Comparison of ENCODE assay signal across 27 mouse cellular contexts in the genomic region with DNA sequence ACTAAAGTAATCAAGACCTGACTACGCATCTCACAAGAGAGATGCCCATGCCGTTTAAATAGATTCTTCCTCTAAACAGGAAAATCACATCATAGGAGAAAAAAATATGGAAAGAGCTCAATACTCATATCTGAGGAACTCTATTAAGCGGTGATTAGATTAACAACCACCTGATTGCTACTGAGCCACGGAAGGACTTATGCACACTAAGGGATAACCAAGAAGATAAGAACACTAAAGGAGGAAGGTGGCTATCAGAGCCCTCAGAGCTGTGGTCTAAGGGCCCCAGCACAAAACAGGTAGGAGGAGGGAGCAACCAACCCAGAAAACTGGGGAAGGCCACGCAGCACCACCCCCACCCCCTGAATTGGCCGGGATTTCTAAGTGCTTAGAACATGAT. TPM values are rescaled to one million over a fixed set of nuclear protein-coding genes. Genes with fewer than 3 reads are reported as not detected.
DNase-seq lines count a peak whose midpoint lies in the region; ATAC-seq and TF ChIP-seq lines count a peak whose summit lies in the region.
"Had no signal": no experiment of that assay in that cellular context is flagged by ENCODE, and none has a peak within 500 bp of the region (broad histone marks: within the 10 kb centered on the region; RNA-seq: fewer than 3 reads in every experiment).

No protein-coding gene starts in this region.

- TF ChIP-seq EP300 in MEL (IDR thresholded peaks at IDR 0.05; ENCODE audit: low read depth in 1 of 2, low read length in 2 of 2): peak; percentile 74 to 79

- H3K36me3 ChIP-seq in liver, embryonic 12.5 days: peaks cover 2% of the 10 kb centered on the region; the same call in 1 of the 2 replicates
- H3K36me3 ChIP-seq in liver, embryonic 11.5 days (ENCODE audit: control insufficient read depth, insufficient read depth, low read length): no peaks in the 10 kb centered on the region
- H3K36me3 ChIP-seq in G1E (replicated peaks) (peaks cover 39% of the 10 kb centered on the region), MEL (ENCODE audit: control insufficient read depth in 1 of 2, insufficient read depth in 2 of 2, low read length in 2 of 2) (peaks cover 0 to 50% of the 10 kb centered on the region in 2 experiments; a peak in 2 of 4 replicates)
- H3K36me3 ChIP-seq in liver, embryonic 15.5 days (replicated peaks): no peaks in the 10 kb centered on the region
- H3K36me3 ChIP-seq in forebrain, embryonic 15.5 days: no peaks in the 10 kb centered on the region

- no peak overlapping the region for H3K9ac ChIP-seq in liver, embryonic 12.5 days
- H3K9ac ChIP-seq in liver, embryonic 11.5 days (ENCODE audit: low read depth, low read length): no peak overlapping the region
- H3K9ac ChIP-seq in MEL (ENCODE audit: control insufficient read depth, low read depth, low read length, poor library complexity, severe bottlenecking): no peak overlapping the region
- H3K9ac ChIP-seq in liver, embryonic 15.5 days: no peak overlapping the region
- no peak overlapping the region for H3K9ac ChIP-seq in forebrain, embryonic 15.5 days (replicated peaks)
- H3K9ac ChIP-seq: embryonic facial prominence, embryonic 13.5 days; forebrain, embryonic 12.5 days; heart, embryonic 13.5 days; hindbrain, embryonic 14.5 days had no signal

- peaks cover 82% of the 10 kb centered on the region for H3K4me1 ChIP-seq in liver, embryonic 12.5 days
- H3K4me1 ChIP-seq in liver, embryonic 11.5 days (replicated peaks; ENCODE audit: control insufficient read depth, insufficient read depth, low read length): peaks cover 45% of the 10 kb centered on the region
- H3K4me1 ChIP-seq in G1E (ENCODE audit: insufficient read depth, low read depth, low read length) (peaks cover 70% of the 10 kb centered on the region), MEL (ENCODE audit: control insufficient read depth in 1 of 2, insufficient read depth in 2 of 2, low read length in 2 of 2) (peaks cover 26 to 37% of the 10 kb centered on the region in 2 experiments)
- H3K4me1 ChIP-seq in liver, embryonic 15.5 days (replicated peaks): peaks cover 67% of the 10 kb centered on the region
- no peaks in the 10 kb centered on the region for H3K4me1 ChIP-seq in forebrain, embryonic 15.5 days
- H3K4me1 ChIP-seq: embryonic facial prominence, embryonic 10.5 days; embryonic facial prominence, embryonic 13.5 days; forebrain, embryonic 12.5 days had no signal

- no peaks in the 10 kb centered on the region for H3K79me2 ChIP-seq in MEL (ENCODE audit: control insufficient read depth, insufficient read depth, low read length, poor library complexity)

- no peak for TF ChIP-seq POLR2A in MEL (IDR thresholded peaks at IDR 0.05; ENCODE audit: control insufficient read depth in 1 of 2, insufficient read depth in 1 of 2, low read depth in 1 of 2, low read length in 2 of 2, poor library complexity in 1 of 2)

- no peak for TF ChIP-seq RAD21 in MEL (IDR thresholded peaks at IDR 0.05; ENCODE audit: low read depth, low read length)

- TF ChIP-seq CTCF in G1E (IDR thresholded peaks at IDR 0.05; ENCODE audit: low read depth, low read length) (no peak), MEL (IDR thresholded peaks at IDR 0.05 in 2 of 3, conservative IDR thresholded peaks at IDR 0.05 in 1 of 3; ENCODE audit: control insufficient read depth in 1 of 3, insufficient read depth in 1 of 3, low read depth in 2 of 3, low read length in 3 of 3, poor library complexity in 1 of 3, severe bottlenecking in 1 of 3) (no peak)

- no peak overlapping the region for H3K4me3 ChIP-seq in liver, embryonic 12.5 days
- H3K4me3 ChIP-seq in liver, embryonic 11.5 days (ENCODE audit: low read depth, low read length): no peak overlapping the region
- H3K4me3 ChIP-seq in G1E (ENCODE audit: low read depth, low read length): no peak overlapping the region; the same call in 1 of the 2 replicates
- no peak overlapping the region for H3K4me3 ChIP-seq in MEL (ENCODE audit: control insufficient read depth in 1 of 2, insufficient read depth in 1 of 2, low read depth in 2 of 2, low read length in 2 of 2)
- H3K4me3 ChIP-seq in liver, embryonic 15.5 days (replicated peaks): no peak overlapping the region
- H3K4me3 ChIP-seq in forebrain, embryonic 15.5 days: no peak overlapping the region
- H3K4me3 ChIP-seq: embryonic facial prominence, embryonic 10.5 days; embryonic facial prominence, embryonic 13.5 days; erythroblast, embryonic 14.5 days; forebrain, embryonic 12.5 days; heart, embryonic 13.5 days had no signal

- H3K4me2 ChIP-seq in liver, embryonic 12.5 days: peak overlapping the region; percentile 23; the same call in 1 of the 2 replicates
- H3K4me2 ChIP-seq in liver, embryonic 11.5 days: no peak overlapping the region
- peak overlapping the region; percentile 24; the same call in 1 of the 2 replicates for H3K4me2 ChIP-seq in liver, embryonic 15.5 days
- no peak overlapping the region for H3K4me2 ChIP-seq in forebrain, embryonic 15.5 days (replicated peaks)
- H3K4me2 ChIP-seq: embryonic facial prominence, embryonic 13.5 days; forebrain, embryonic 12.5 days; heart, embryonic 13.5 days; hindbrain, embryonic 14.5 days had no signal

- WGBS in liver, embryonic 12.5 days (ENCODE audit: insufficient replicate concordance): 42% methylated on average over 6 of the region's 6 CpGs
- 61% methylated on average over 6 of the region's 6 CpGs for WGBS in liver, embryonic 11.5 days
- WGBS in liver, embryonic 15.5 days (ENCODE audit: insufficient replicate concordance): 49% methylated on average over 6 of the region's 6 CpGs
- WGBS in forebrain, embryonic 15.5 days: 85% methylated on average over 6 of the region's 6 CpGs

- no peaks in the 10 kb centered on the region for H3K9me3 ChIP-seq in liver, embryonic 12.5 days (replicated peaks)
- no peaks in the 10 kb centered on the region for H3K9me3 ChIP-seq in liver, embryonic 11.5 days (ENCODE audit: control insufficient read depth, low read length)
- H3K9me3 ChIP-seq in G1E (replicated peaks) (no peaks in the 10 kb centered on the region), MEL (replicated peaks; ENCODE audit: insufficient read depth, low read length) (no peaks in the 10 kb centered on the region)
- no peaks in the 10 kb centered on the region for H3K9me3 ChIP-seq in liver, embryonic 15.5 days (replicated peaks)
- H3K9me3 ChIP-seq in forebrain, embryonic 15.5 days: no peaks in the 10 kb centered on the region
- H3K9me3 ChIP-seq: embryonic facial prominence, embryonic 10.5 days; embryonic facial prominence, embryonic 13.5 days; forebrain, embryonic 12.5 days; heart, embryonic 13.5 days had no signal

- no peak for DNase-seq in liver, embryonic 11.5 days (ENCODE audit: low spot score)
- DNase-seq in G1E (ENCODE audit: low spot score) (peak; percentile 8), MEL (ENCODE audit: low read depth, low spot score) (peak; percentile 32)
- no peak for DNase-seq in adrenal gland, adult (ENCODE audit: inconsistent age in 2 of 2, low spot score in 1 of 2)
- DNase-seq: adrenal gland, adult 8-10 months; adrenal gland, postnatal 25 days; cerebellum, adult 11-12 months; cerebellum, adult 8-10 months; cerebellum, postnatal 10 days; cerebellum, postnatal 36 days; embryo, embryonic 11 days; gastrocnemius, postnatal 10 days; heart, postnatal 14 days; heart, postnatal 4 days had no signal

- no peak for ATAC-seq in liver, embryonic 12.5 days
- no peak for ATAC-seq in liver, embryonic 11.5 days (replicated peaks; ENCODE audit: low FRiP score)
- ATAC-seq in G1E (ENCODE audit: extremely low read depth, insufficient number of reproducible peaks, low FRiP score, poor library complexity, severe bottlenecking): no peak
- no peak for ATAC-seq in liver, embryonic 15.5 days (ENCODE audit: insufficient read depth)
- ATAC-seq in megakaryocyte progenitor cell, adult 5-6 weeks (replicated peaks; ENCODE audit: poor library complexity): no peak
- ATAC-seq in forebrain, embryonic 15.5 days (replicated peaks): no peak
- ATAC-seq: CD4-positive, CD25-positive, alpha-beta regulatory T cell, adult 4 months; forebrain, embryonic 16.5 days; hindbrain, postnatal 0 days had no signal

- no peaks in the 10 kb centered on the region for H3K27me3 ChIP-seq in liver, embryonic 12.5 days (replicated peaks)
- no peaks in the 10 kb centered on the region for H3K27me3 ChIP-seq in liver, embryonic 11.5 days (replicated peaks; ENCODE audit: control insufficient read depth, insufficient read depth, low read length)
- H3K27me3 ChIP-seq in G1E (ENCODE audit: insufficient read depth, low read length) (no peaks in the 10 kb centered on the region), MEL (ENCODE audit: control insufficient read depth in 1 of 2, insufficient read depth in 2 of 2, low read length in 2 of 2) (no peaks in the 10 kb centered on the region)
- H3K27me3 ChIP-seq in liver, embryonic 15.5 days: no peaks in the 10 kb centered on the region
- H3K27me3 ChIP-seq in forebrain, embryonic 15.5 days: no peaks in the 10 kb centered on the region
- H3K27me3 ChIP-seq: embryonic facial prominence, embryonic 13.5 days; forebrain, embryonic 12.5 days; heart, embryonic 13.5 days had no signal

- peak overlapping the region; percentile 69 for H3K27ac ChIP-seq in liver, embryonic 12.5 days
- no peak overlapping the region for H3K27ac ChIP-seq in liver, embryonic 11.5 days (ENCODE audit: low read depth, low read length)
- peak overlapping the region; percentile 28 for H3K27ac ChIP-seq in MEL (ENCODE audit: control insufficient read depth, low read depth, low read length)
- H3K27ac ChIP-seq in liver, embryonic 15.5 days (replicated peaks): peak overlapping the region; percentile 46
- no peak overlapping the region for H3K27ac ChIP-seq in forebrain, embryonic 15.5 days (replicated peaks)
- H3K27ac ChIP-seq: embryonic facial prominence, embryonic 10.5 days; embryonic facial prominence, embryonic 13.5 days; forebrain, embryonic 12.5 days; heart, embryonic 13.5 days; hindbrain, embryonic 14.5 days; hindbrain, postnatal 0 days had no signal

TF ChIP-seq in MEL, 35 proteins besides CTCF, POLR2A, EP300 and RAD21 (continues in another document):
- TF ChIP-seq USF1 (IDR thresholded peaks at IDR 0.05; ENCODE audit: low read depth, low read length): 0 out of 2 replicates have a peak, but pooled peaks have one; percentile 7
- TF ChIP-seq TCF12 (IDR thresholded peaks at IDR 0.05; ENCODE audit: low read depth, low read length): peak; percentile 74

RNA-seq across cellular contexts. Expression of a gene that starts 37.5 kb away (rescaled TPM):
- 4.2 and 5.1 TPM in 2 replicates for polyA plus RNA-seq in liver, embryonic 12.5 days (2016; fragmentation: Nextera tagmentation; extraction: Ambion mirVana)
- polyA plus RNA-seq in liver, embryonic 11.5 days (2014; fragmentation: Nextera tagmentation; extraction: Ambion mirVana): 6.7 and 7.1 TPM in 2 replicates
- 24.0 and 29.9 TPM in 2 replicates for total RNA-seq in G1E (2014; fragmentation: Nextera tagmentation)
- total RNA-seq in G1E (2017): 16.9 and 18.9 TPM in 2 replicates
- polyA plus RNA-seq in G1E (2012): 9.3 and 9.6 TPM in 2 replicates
- total RNA-seq in MEL (2012; rRNA removed): 2.6 and 2.7 TPM in 2 replicates
- polyA plus RNA-seq in MEL (2012; ENCODE audit: insufficient read depth in 1 of 2, insufficient read length in 2 of 2, low read depth in 1 of 2, low replicate concordance in 2 of 2, missing spikeins in 1 of 2): 1 to 10 TPM in 1 of 2 experiments, not detected in 1; 5.9 TPM
- 1.9 and 2.1 TPM in 2 replicates for polyA plus RNA-seq in liver, embryonic 15.5 days (2015; fragmentation: Nextera tagmentation; extraction: Ambion mirVana)
- 26.7 and 28.5 TPM in 2 replicates for total RNA-seq in megakaryocyte progenitor cell, adult 5-6 weeks (2015)
- 25.9 and 30.7 TPM in 2 replicates for total RNA-seq in megakaryocyte progenitor cell, adult 5-6 weeks (2017)
- 8.5 TPM in 2 replicates for polyA plus RNA-seq in forebrain, embryonic 15.5 days (2015; fragmentation: Nextera tagmentation; extraction: Ambion mirVana)

Comparison
In these comparisons a context has a peak if more than half of its experiments do, and no peak if none do; other contexts are left out.
1. H3K27ac ChIP-seq: peak in liver, embryonic 12.5 days (single experiment), MEL (single experiment) and liver, embryonic 15.5 days (single experiment); none in liver, embryonic 11.5 days (single experiment) and forebrain, embryonic 15.5 days (single experiment).
2. H3K4me2 ChIP-seq: peak in liver, embryonic 12.5 days (single experiment) and liver, embryonic 15.5 days (single experiment); none in liver, embryonic 11.5 days (single experiment) and forebrain, embryonic 15.5 days (single experiment).
3. DNase-seq: peak in G1E (single experiment) and MEL (single experiment); none in liver, embryonic 11.5 days (single experiment) and adrenal gland, adult (0 of 2).